Mouse (Mus musculus) limb, embryonic 11.5 days (tissue): ENCODE measurements around the gene Phxr2. TPM values are rescaled to one million over a fixed set of nuclear protein-coding genes. Genes with fewer than 3 reads are reported as not detected.
"Not testable (repeated sequence)": the region's sequence is repeated elsewhere in the genome, so short reads cannot be mapped to it uniquely, and the experiment has no call there.

ENCODE experiments used
- ATAC-seq: fragments of 200-750 bp; cut with Nextera tagmentation; 2 replicates; pipeline ENCODE4 v1.8.0; 2017; ENCODE audit warnings: low read depth; ENCODE audit not compliant: insufficient number of reproducible peaks, low FRiP score, low TSS enrichment
- DNase-seq: peaks from one replicate; pipeline ENCODE4 v3.0.0-alpha.2; 2015; ENCODE audit warnings: low spot score
- H3K27ac ChIP-seq: fragments of 300-500 bp; sonication (generic); replicated peaks from 2 replicates; pipeline ENCODE4 v1.5.1; 2014; ENCODE audit warnings: low read depth, mild to moderate bottlenecking, low read length
- H3K27me3 ChIP-seq: fragments of 300-500 bp; sonication (generic); 2 replicates; pipeline ENCODE4 v1.6.1; 2014; ENCODE audit warnings: mild to moderate bottlenecking, low read length, mixed read lengths; ENCODE audit not compliant: control insufficient read depth, insufficient read depth
- H3K36me3 ChIP-seq: fragments of 300-500 bp; sonication (generic); 2 replicates; pipeline ENCODE4 v1.6.1; 2014; ENCODE audit warnings: mild to moderate bottlenecking, low read length, moderate library complexity, mixed read lengths; ENCODE audit not compliant: control insufficient read depth, insufficient read depth
- H3K4me1 ChIP-seq: fragments of 300-500 bp; sonication (generic); 2 replicates; pipeline ENCODE4 v1.6.1; 2014; ENCODE audit warnings: low read length, mixed read lengths; ENCODE audit not compliant: control insufficient read depth, insufficient read depth
- H3K4me2 ChIP-seq: fragments of 300-500 bp; sonication (generic); 2 replicates; pipeline ENCODE4 v1.6.1; 2014; ENCODE audit warnings: low read depth, mild to moderate bottlenecking, moderate library complexity; ENCODE audit not compliant: severe bottlenecking
- H3K4me3 ChIP-seq: fragments of 300-500 bp; sonication (generic); 2 replicates; pipeline ENCODE4 v1.5.1; 2014; ENCODE audit warnings: low read depth, low read length
- H3K9ac ChIP-seq: fragments of 300-500 bp; sonication (generic); 2 replicates; pipeline ENCODE4 v1.6.1; 2014; ENCODE audit warnings: mild to moderate bottlenecking, low read length
- H3K9me3 ChIP-seq: fragments of 300-500 bp; sonication (generic); 2 replicates; pipeline ENCODE4 v1.6.1; 2016; ENCODE audit warnings: low read length; ENCODE audit not compliant: control insufficient read depth
- WGBS: fragments of 180-500 bp; shearing (Covaris S2); extraction: QIAGEN DNeasy Blood & Tissue Kit; methylation state at CpG from one replicate; pipeline ENCODE4 v1.1.7; 2014; 5-methylcytosine and 5-hydroxymethylcytosine counted together
- polyA plus RNA-seq: library from polyadenylated mRNA; unstranded; fragments of >200 nt; fragmentation: Nextera tagmentation; extraction: Ambion mirVana; gene quantifications from 2 replicates; pipeline ENCODE4 v1.2.1, GENCODE M21; 2014

Phxr2 gene
- polyA plus RNA-seq, 1 experiment from 2014 or later: not detected

DNA sequence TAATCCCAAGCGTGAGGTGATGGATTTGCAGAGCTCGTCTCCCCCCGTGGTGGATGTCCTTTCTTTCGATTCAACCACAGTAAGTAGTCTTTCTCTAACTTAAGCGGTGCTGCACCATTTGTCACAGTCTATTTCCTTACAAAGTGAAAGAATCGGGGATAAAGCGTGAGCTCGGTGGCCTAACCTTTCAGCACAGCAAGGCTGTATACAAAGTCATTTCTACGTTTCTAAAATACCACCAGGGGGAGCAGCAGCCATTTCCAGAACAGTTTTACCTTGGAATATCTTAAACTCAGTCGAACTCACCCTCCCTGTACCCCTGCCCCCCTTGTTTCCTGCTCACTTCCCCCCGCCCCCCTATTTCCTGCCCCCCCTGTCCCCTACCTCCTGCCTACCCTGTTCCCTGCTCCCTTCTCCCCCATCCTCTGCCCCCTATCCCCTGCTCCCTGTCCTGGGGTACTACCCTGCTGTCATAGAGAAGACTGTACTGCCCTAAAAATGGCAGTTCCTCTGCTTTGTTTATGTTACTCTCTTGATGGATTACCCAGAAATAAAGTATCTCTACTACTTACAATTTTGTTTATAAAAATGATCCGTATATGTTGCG, 38.8 kb upstream of the Phxr2 start:
- Histone ChIP-seq H3K4me1 (no peaks in the 10 kb centered on the region), H3K36me3 (peaks cover 2% of the 10 kb centered on the region; the same call in 1 of the 2 replicates), H3K9me3 (no peaks in the 10 kb centered on the region), H3K4me2 (no peak overlapping the region), H3K27me3 (no peaks in the 10 kb centered on the region), H3K9ac (no peak overlapping the region), H3K27ac (no peak overlapping the region), H3K4me3 (no peak overlapping the region)
- ATAC-seq (peak; percentile 58), DNase-seq (peak; percentile 56)
- WGBS: 45% methylated on average over 13 of the region's 13 CpGs

GRCm38 (mm10) chr10:99163002-99163401, 36.9 kb upstream of the Phxr2 start:
- H3K9me3 ChIP-seq: no peaks in the 10 kb centered on the region
- ATAC-seq (no peak), DNase-seq (no peak)
- H3K27me3 ChIP-seq: no peaks in the 10 kb centered on the region
- 88% methylated on average over 5 of the region's 5 CpGs for WGBS
- H3K4me3 ChIP-seq: no peak overlapping the region
- peaks cover 3% of the 10 kb centered on the region; the same call in 1 of the 2 replicates for H3K36me3 ChIP-seq
- H3K4me2 ChIP-seq: no peak overlapping the region
- no peak overlapping the region for H3K27ac ChIP-seq
- H3K4me1 ChIP-seq: no peaks in the 10 kb centered on the region
- no peak overlapping the region for H3K9ac ChIP-seq

- H3K9me3 ChIP-seq: no peaks in the 10 kb centered on the region
- no peak overlapping the region for H3K4me2 ChIP-seq
- H3K4me1 ChIP-seq: no peaks in the 10 kb centered on the region
- ATAC-seq: no peak
- peaks cover 3% of the 10 kb centered on the region; the same call in 1 of the 2 replicates for H3K36me3 ChIP-seq
- DNase-seq: peak; percentile 58
- no peaks in the 10 kb centered on the region for H3K27me3 ChIP-seq
- H3K4me3 ChIP-seq: no peak overlapping the region
- H3K27ac ChIP-seq: no peak overlapping the region
- no peak overlapping the region for H3K9ac ChIP-seq
- WGBS: 38% methylated on average over 8 of the region's 8 CpGs
Observed at GRCm38 (mm10) chr10:99161987-99162582, 36.0 kb upstream of the Phxr2 start.

DNA sequence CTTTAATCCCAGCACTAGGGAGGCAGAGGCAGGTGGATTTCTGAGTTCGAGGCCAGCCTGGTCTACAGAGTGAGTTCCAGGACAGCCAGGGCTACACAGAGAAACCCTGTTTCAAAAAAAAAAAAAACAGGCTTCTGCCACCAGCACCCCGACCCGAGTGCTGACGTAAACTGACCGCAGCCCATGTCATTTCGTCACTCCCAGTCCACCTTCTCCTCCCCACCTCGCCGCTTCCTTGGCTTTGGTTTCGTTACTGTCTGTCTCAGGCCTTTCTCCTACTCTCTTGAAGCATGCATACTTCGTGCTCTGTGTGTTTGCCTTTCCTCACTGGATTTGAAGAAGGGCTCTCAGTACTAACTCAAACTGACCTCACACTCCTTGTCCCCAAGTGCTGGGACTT, 31.6 kb upstream of the Phxr2 start:
- 91% methylated on average over 10 of the region's 10 CpGs for WGBS
- DNase-seq, H3K36me3 ChIP-seq, H3K27me3 ChIP-seq, H3K4me3 ChIP-seq, H3K4me1 ChIP-seq, ATAC-seq, H3K27ac ChIP-seq, H3K9ac ChIP-seq, H3K4me2 ChIP-seq, H3K9me3 ChIP-seq: not testable (repeated sequence)

DNA sequence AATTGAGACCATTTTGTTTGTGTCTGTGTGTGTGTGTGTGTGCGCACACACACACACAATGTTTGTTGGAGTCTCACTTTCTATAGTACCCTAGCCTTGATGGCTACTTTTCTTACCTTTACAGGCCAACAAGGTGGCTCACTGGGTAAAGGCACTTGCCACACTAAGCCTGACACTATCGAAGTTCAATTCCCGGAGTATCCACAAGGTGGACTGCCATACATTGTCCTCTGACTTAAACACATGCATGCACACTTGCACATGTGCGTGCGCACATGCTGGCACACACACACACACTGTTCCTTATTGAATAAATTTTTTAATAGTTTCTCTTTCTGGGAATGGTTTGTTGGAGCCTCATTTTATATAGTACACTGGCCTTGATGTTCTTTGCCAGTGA, 30.7 kb upstream of the Phxr2 start:
- Histone ChIP-seq H3K27ac (no peak overlapping the region), H3K9me3 (no peaks in the 10 kb centered on the region), H3K36me3 (peaks cover 3% of the 10 kb centered on the region; the same call in 1 of the 2 replicates), H3K4me1 (no peaks in the 10 kb centered on the region), H3K9ac (no peak overlapping the region), H3K4me2 (no peak overlapping the region), H3K27me3 (no peaks in the 10 kb centered on the region), H3K4me3 (no peak overlapping the region)
- DNase-seq: peak; percentile 23
- WGBS: 94% methylated on average over 5 of the region's 5 CpGs
- ATAC-seq: no peak

- H3K4me2 ChIP-seq: no peak overlapping the region
- no peak overlapping the region for H3K9ac ChIP-seq
- H3K27ac ChIP-seq: no peak overlapping the region
- DNase-seq (no peak), ATAC-seq (no peak)
- H3K27me3 ChIP-seq: no peaks in the 10 kb centered on the region
- H3K36me3 ChIP-seq: no peaks in the 10 kb centered on the region
- H3K4me3 ChIP-seq: no peak overlapping the region
- no peaks in the 10 kb centered on the region for H3K9me3 ChIP-seq
- WGBS: 86% methylated on average over 8 of the region's 8 CpGs
- no peaks in the 10 kb centered on the region for H3K4me1 ChIP-seq
Observed at GRCm38 (mm10) chr10:99154635-99155034, 28.5 kb upstream of the Phxr2 start.

DNA sequence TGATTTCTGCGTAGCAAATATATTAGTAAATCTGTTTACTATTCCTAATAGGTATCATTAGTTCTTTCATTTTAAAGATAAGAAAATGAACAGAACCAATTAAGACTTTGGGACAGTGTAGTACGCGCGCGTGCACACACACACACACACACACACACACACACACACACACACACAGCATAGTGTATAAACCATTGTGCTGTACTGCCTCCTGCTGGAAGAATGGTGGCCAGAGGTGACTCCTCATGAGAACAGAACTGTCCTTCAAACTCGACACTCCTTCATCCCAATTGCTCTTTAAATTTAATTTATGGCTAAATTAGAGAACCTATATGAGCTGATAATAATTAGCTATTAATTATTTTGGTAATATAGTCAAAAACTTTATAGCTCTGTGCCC, 25.9 kb upstream of the Phxr2 start:
- no peak for ATAC-seq
- WGBS: 92% methylated on average over 6 of the region's 6 CpGs
- H3K4me2 ChIP-seq: no peak overlapping the region

DNA sequence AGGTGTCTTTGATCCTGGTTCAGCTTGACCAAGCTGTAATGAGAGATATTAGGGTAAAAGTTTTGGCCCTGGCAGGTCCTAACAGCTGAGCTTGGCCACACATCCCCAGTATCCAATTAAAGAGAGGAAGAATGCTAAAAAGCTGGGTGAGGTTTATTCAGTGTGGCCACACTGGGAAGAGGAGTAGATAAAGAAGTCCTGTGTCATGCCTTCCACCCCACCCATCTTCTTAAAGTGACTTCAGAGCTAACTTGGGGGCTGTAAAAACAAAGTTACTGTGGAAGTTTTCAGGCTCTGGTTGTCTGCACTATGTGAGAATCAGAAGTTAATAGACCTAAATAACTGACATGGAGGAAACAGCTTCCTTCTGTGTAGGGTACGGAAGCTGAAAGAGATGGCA, 25.5 kb upstream of the Phxr2 start:
- H3K9ac ChIP-seq: no peak overlapping the region
- H3K27ac ChIP-seq: no peak overlapping the region
- H3K4me2 ChIP-seq: no peak overlapping the region
- no peaks in the 10 kb centered on the region for H3K27me3 ChIP-seq
- no peaks in the 10 kb centered on the region for H3K4me1 ChIP-seq
- no peaks in the 10 kb centered on the region for H3K9me3 ChIP-seq
- no peak overlapping the region for H3K4me3 ChIP-seq
- H3K36me3 ChIP-seq: no peaks in the 10 kb centered on the region
- 96% methylated on average over 1 of the region's 1 CpGs for WGBS
- no peak for ATAC-seq
- DNase-seq: no peak

More for the DNA sequence above, 25.9 kb upstream of the Phxr2 start:
- DNase-seq: no peak
- H3K4me3 ChIP-seq: no peak overlapping the region
- H3K4me1 ChIP-seq: no peaks in the 10 kb centered on the region
- no peak overlapping the region for H3K9ac ChIP-seq
- H3K36me3 ChIP-seq: no peaks in the 10 kb centered on the region
- no peaks in the 10 kb centered on the region for H3K27me3 ChIP-seq
- H3K27ac ChIP-seq: no peak overlapping the region
- H3K9me3 ChIP-seq: no peaks in the 10 kb centered on the region
